Mouse (Mus musculus) liver, embryonic 14.5 days (tissue): ENCODE measurements around the gene Phf11d.

Source experiments
- CTCF ChIP-seq: IDR thresholded peaks from 2 replicates; pipeline ENCODE4 v1.5.1; 2016; ENCODE audit warnings: antibody characterized with exemption, low read depth, control low read depth
- EP300 ChIP-seq: IDR thresholded peaks from 2 replicates; pipeline ENCODE4 v1.6.1; 2016; ENCODE audit warnings: antibody characterized with exemption, low read depth

GRCm38 (mm10) chr14:59365244-59365644 lies at the start of gene Phf11d:
- no peak for TF ChIP-seq CTCF
- no peak for TF ChIP-seq EP300
